8 mouse cellular contexts compared by ENCODE assay signal in genomic region chr15:57589404-57590377, GRCm38 (mm10).
DNase-seq lines count a peak whose midpoint lies in the region; ATAC-seq and TF ChIP-seq lines count a peak whose summit lies in the region.

No protein-coding gene starts in this region.

- H3K36me3 ChIP-seq in intestine, embryonic 14.5 days (ENCODE audit: control insufficient read depth, insufficient read depth, low read length) = no peaks in the 10 kb centered on the region
- no peaks in the 10 kb centered on the region for H3K36me3 ChIP-seq in intestine, postnatal 0 days (ENCODE audit: control insufficient read depth, insufficient read depth)
- no peaks in the 10 kb centered on the region for H3K36me3 ChIP-seq in hindbrain, embryonic 11.5 days (ENCODE audit: control insufficient read depth, insufficient read depth, low read length)
- no peaks in the 10 kb centered on the region for H3K36me3 ChIP-seq in midbrain, embryonic 10.5 days

- peak; percentile 56 for DNase-seq in intestine, embryonic 14.5 days (ENCODE audit: low spot score)
- DNase-seq in cerebellum, postnatal 10 days = peak; percentile 74
- DNase-seq in hindbrain, embryonic 11.5 days (ENCODE audit: low spot score) = peak; percentile 66
- DNase-seq in midbrain, embryonic 10.5 days (ENCODE audit: low spot score) = peak; percentile 57
- no peak for DNase-seq in testis, postnatal 14 days (ENCODE audit: low spot score)
- DNase-seq in layer of hippocampus, postnatal 10 days (ENCODE audit: low spot score in 2 of 2) = no peak

- 19% methylated on average over 10 of the region's 12 CpGs for WGBS in intestine, embryonic 14.5 days
- 60% methylated on average over 11 of the region's 12 CpGs for WGBS in intestine, postnatal 0 days
- 40% methylated on average over 8 of the region's 12 CpGs for WGBS in hindbrain, embryonic 11.5 days
- 58% methylated on average over 10 of the region's 12 CpGs for WGBS in midbrain, embryonic 10.5 days

- H3K9ac ChIP-seq in intestine, embryonic 14.5 days (ENCODE audit: low read length) = no peak overlapping the region
- no peak overlapping the region for H3K9ac ChIP-seq in intestine, postnatal 0 days (ENCODE audit: low read depth, low read length)
- H3K9ac ChIP-seq in hindbrain, embryonic 11.5 days (ENCODE audit: low read depth, low read length) = no peak overlapping the region

- peak overlapping the region; percentile 36; the same call in 1 of the 2 replicates for H3K27ac ChIP-seq in intestine, embryonic 14.5 days (ENCODE audit: low read depth)
- H3K27ac ChIP-seq in intestine, postnatal 0 days (ENCODE audit: low read depth, low read length) = no peak overlapping the region
- H3K27ac ChIP-seq in hindbrain, embryonic 11.5 days (ENCODE audit: low read depth, low read length) = no peak overlapping the region
- H3K27ac ChIP-seq in midbrain, embryonic 10.5 days (replicated peaks) = peak overlapping the region; percentile 74

- no peaks in the 10 kb centered on the region for H3K9me3 ChIP-seq in intestine, embryonic 14.5 days (ENCODE audit: control insufficient read depth, low read length)
- no peaks in the 10 kb centered on the region for H3K9me3 ChIP-seq in intestine, postnatal 0 days (ENCODE audit: control insufficient read depth)
- H3K9me3 ChIP-seq in hindbrain, embryonic 11.5 days (ENCODE audit: control insufficient read depth, low read length) = no peaks in the 10 kb centered on the region
- no peaks in the 10 kb centered on the region for H3K9me3 ChIP-seq in midbrain, embryonic 10.5 days (replicated peaks)

- H3K4me1 ChIP-seq in intestine, embryonic 14.5 days (replicated peaks; ENCODE audit: control insufficient read depth, insufficient read depth, low read length) = peaks cover 19% of the 10 kb centered on the region
- H3K4me1 ChIP-seq in intestine, postnatal 0 days (replicated peaks; ENCODE audit: control insufficient read depth, insufficient read depth, low read length) = no peaks in the 10 kb centered on the region
- H3K4me1 ChIP-seq in hindbrain, embryonic 11.5 days (replicated peaks; ENCODE audit: control insufficient read depth, insufficient read depth, low read length) = no peaks in the 10 kb centered on the region
- H3K4me1 ChIP-seq in midbrain, embryonic 10.5 days = peaks cover 12% of the 10 kb centered on the region

- no peak overlapping the region for H3K4me3 ChIP-seq in intestine, embryonic 14.5 days (ENCODE audit: low read depth, low read length)
- no peak overlapping the region for H3K4me3 ChIP-seq in intestine, postnatal 0 days (ENCODE audit: low read depth, low read length)
- no peak overlapping the region for H3K4me3 ChIP-seq in hindbrain, embryonic 11.5 days (ENCODE audit: low read depth, low read length)
- H3K4me3 ChIP-seq in midbrain, embryonic 10.5 days = peak overlapping the region; percentile 16; the same call in 1 of the 2 replicates

- ATAC-seq in intestine, embryonic 14.5 days (replicated peaks; ENCODE audit: low FRiP score, low TSS enrichment, low read depth) = peak; percentile 75
- ATAC-seq in intestine, postnatal 0 days = no peak
- peak; percentile 77 for ATAC-seq in hindbrain, embryonic 11.5 days (ENCODE audit: low FRiP score)
- ATAC-seq in megakaryocyte-erythroid progenitor cell, adult 5-6 weeks (replicated peaks; ENCODE audit: low FRiP score, low TSS enrichment, poor library complexity, severe bottlenecking) = no peak

- no peak overlapping the region for H3K4me2 ChIP-seq in intestine, embryonic 14.5 days (ENCODE audit: low read length)
- H3K4me2 ChIP-seq in intestine, postnatal 0 days (replicated peaks; ENCODE audit: low read depth) = no peak overlapping the region
- no peak overlapping the region for H3K4me2 ChIP-seq in hindbrain, embryonic 11.5 days (replicated peaks; ENCODE audit: low read depth, low read length)

- no peak for TF ChIP-seq CTCF in intestine, postnatal 0 days (IDR thresholded peaks at IDR 0.05; ENCODE audit: low read depth)

- no peaks in the 10 kb centered on the region for H3K27me3 ChIP-seq in intestine, embryonic 14.5 days (replicated peaks; ENCODE audit: control insufficient read depth, insufficient read depth, low read length)
- no peaks in the 10 kb centered on the region for H3K27me3 ChIP-seq in intestine, postnatal 0 days (replicated peaks; ENCODE audit: control insufficient read depth, insufficient read depth, low read length)
- H3K27me3 ChIP-seq in hindbrain, embryonic 11.5 days (ENCODE audit: control insufficient read depth, insufficient read depth, low read length) = no peaks in the 10 kb centered on the region
- H3K27me3 ChIP-seq in midbrain, embryonic 10.5 days (ENCODE audit: low read depth, poor library complexity, severe bottlenecking) = no peaks in the 10 kb centered on the region

Comparison
In these comparisons a context has a peak if more than half of its experiments do, and no peak if none do; other contexts are left out.
1. ATAC-seq: peak in intestine, embryonic 14.5 days (single experiment) and hindbrain, embryonic 11.5 days (single experiment); none in intestine, postnatal 0 days (single experiment) and megakaryocyte-erythroid progenitor cell, adult 5-6 weeks (single experiment).
2. H3K27ac ChIP-seq: peak in intestine, embryonic 14.5 days (single experiment) and midbrain, embryonic 10.5 days (single experiment); none in intestine, postnatal 0 days (single experiment) and hindbrain, embryonic 11.5 days (single experiment).
3. DNase-seq: peak in intestine, embryonic 14.5 days (single experiment), cerebellum, postnatal 10 days (2 of 2), hindbrain, embryonic 11.5 days (single experiment) and midbrain, embryonic 10.5 days (single experiment); none in testis, postnatal 14 days (single experiment) and layer of hippocampus, postnatal 10 days (0 of 2).